Mouse (Mus musculus) erythroblast, embryonic 14.5 days (primary cell): ENCODE data around the gene Snd1. TPM values are rescaled to one million over a fixed set of nuclear protein-coding genes. Genes with fewer than 3 reads are reported as not detected.

Experiments used
- H3K27me3 ChIP-seq: 2 replicates; pipeline ENCODE4 v1.6.1; 2012; ENCODE audit warnings: inconsistent platforms; ENCODE audit not compliant: control insufficient read depth
- H3K36me3 ChIP-seq: 2 replicates; pipeline ENCODE4 v1.6.1; 2012; ENCODE audit warnings: mild to moderate bottlenecking, inconsistent platforms; ENCODE audit not compliant: control insufficient read depth
- H3K4me1 ChIP-seq: 2 replicates; pipeline ENCODE4 v1.6.1; 2012; ENCODE audit warnings: inconsistent platforms; ENCODE audit not compliant: control insufficient read depth
- H3K4me3 ChIP-seq: replicated peaks from 2 replicates; pipeline ENCODE3; 2012; ENCODE audit warnings: moderate library complexity, mild to moderate bottlenecking, inconsistent platforms
- H3K9me3 ChIP-seq: 2 replicates; pipeline ENCODE4 v1.6.1; 2012; ENCODE audit warnings: low read length, inconsistent platforms, mixed read lengths; ENCODE audit not compliant: control insufficient read depth
- GATA1 ChIP-seq: IDR thresholded peaks from 2 replicates; pipeline ENCODE4 v1.6.1; 2012; ENCODE audit warnings: low read length, inconsistent platforms, mixed read lengths
- TAL1 ChIP-seq: IDR thresholded peaks from 3 replicates; pipeline ENCODE4 v1.6.1; 2012; ENCODE audit warnings: low read length, inconsistent platforms, mixed read lengths
- polyA plus RNA-seq: library from polyadenylated mRNA; stranded (reverse); fragments of >175 nt; gene quantifications from 2 replicates; pipeline ENCODE4 v1.2.3, GENCODE M21; 2012

The Snd1 gene
- polyA plus RNA-seq, 1 experiment, result 1.9 TPM

DNA sequence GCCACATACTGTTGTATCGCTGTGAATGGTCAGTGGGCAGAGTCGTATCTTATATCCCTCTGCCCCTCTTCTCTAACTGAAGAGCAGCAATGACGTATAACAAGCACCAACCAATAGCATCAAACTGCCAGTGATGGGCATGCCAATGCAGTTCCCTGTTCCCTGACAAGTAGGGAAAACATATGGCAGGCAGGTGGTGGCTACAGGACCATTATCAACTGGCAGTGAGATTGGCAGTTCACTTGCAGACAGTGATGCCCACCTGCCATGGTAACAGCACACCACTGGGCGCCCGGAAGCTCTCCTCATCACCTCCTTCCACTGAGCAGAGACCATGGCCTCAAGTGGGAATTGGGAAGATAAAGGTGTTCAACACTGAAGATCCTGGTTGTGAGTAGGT is 181.6 kb downstream of the Snd1 start:
- Histone ChIP-seq H3K27me3 (no peaks in the 10 kb centered on the region), H3K4me3 (no peak overlapping the region), H3K36me3 (peaks cover 3% of the 10 kb centered on the region), H3K9me3 (no peaks in the 10 kb centered on the region), H3K4me1 (no peaks in the 10 kb centered on the region)
- TF ChIP-seq GATA1, result no peak
- no peak for TF ChIP-seq TAL1

DNA sequence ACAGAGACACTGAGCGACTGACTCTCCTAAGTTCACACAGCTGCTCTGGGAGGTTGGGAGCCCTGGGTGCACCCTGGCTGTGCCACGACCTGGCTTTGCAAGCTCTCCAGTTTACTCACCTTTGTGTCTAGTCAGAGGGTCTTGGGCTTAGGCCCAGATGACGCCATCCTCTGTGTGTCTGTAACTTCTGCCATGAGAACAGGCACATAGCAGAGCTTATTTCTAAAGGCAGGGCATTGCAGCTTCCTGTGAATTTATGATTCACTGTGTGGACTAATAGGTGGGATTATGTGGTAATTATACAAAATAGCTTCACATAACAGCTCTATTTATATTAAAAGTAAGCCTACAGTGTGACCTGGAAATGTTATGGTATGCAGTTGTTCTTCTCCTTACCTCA is 188.1 kb downstream of the Snd1 start:
- no peaks in the 10 kb centered on the region for H3K4me1 ChIP-seq
- no peak for TF ChIP-seq GATA1
- no peak for TF ChIP-seq TAL1

DNA sequence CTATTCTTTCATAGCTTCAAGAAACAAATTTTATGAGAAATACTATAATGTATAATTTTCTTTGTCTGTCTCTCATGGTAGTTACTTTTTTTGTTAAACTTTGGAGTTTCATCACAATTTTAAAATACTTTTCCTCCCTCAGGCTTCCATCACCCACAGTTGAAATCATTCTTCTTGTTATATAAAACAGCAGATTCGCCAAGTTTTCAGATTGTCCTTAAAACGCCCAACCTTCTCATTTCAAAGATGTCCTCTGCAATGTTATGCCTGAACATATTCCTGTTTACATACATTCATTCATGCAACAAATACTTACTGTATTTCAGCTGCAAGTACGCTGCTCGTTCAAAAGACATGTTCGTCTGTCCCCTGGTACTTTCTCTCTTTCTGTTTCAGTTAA is 188.7 kb downstream of the Snd1 start:
- no peak overlapping the region for H3K4me3 ChIP-seq
- no peaks in the 10 kb centered on the region for H3K27me3 ChIP-seq
- no peaks in the 10 kb centered on the region for H3K9me3 ChIP-seq
- no peaks in the 10 kb centered on the region for H3K4me1 ChIP-seq
- no peak for TF ChIP-seq GATA1
- no peak for TF ChIP-seq TAL1
- peaks cover 3% of the 10 kb centered on the region for H3K36me3 ChIP-seq

More for the DNA sequence above, 188.1 kb downstream of the Snd1 start:
- H3K9me3 ChIP-seq, result no peaks in the 10 kb centered on the region
- no peak overlapping the region for H3K4me3 ChIP-seq
- no peaks in the 10 kb centered on the region for H3K27me3 ChIP-seq
- H3K36me3 ChIP-seq, result no peaks in the 10 kb centered on the region

DNA sequence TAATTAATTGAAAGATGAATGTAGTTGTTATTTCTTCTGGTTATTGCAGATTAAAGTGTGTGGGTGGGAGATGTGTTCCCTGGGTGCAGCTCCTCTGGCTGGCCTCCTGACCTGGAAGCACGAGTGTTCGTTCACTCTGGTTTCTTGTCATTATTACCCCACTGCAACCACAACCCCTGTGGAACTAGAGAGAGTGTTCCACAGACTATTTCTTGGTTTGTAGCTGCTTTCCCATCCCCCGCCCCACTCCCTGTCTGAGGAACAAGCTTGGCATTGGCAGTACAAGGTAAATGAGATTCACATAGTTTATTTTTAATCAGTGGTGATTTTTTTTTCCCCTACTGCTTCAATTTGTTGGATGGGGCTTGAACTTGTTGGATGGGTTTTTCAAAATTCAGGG is 189.8 kb downstream of the Snd1 start:
- no peaks in the 10 kb centered on the region for H3K4me1 ChIP-seq
- H3K36me3 ChIP-seq, result peaks cover 9% of the 10 kb centered on the region
- TF ChIP-seq GATA1 (no peak), TAL1 (no peak)
- no peaks in the 10 kb centered on the region for H3K9me3 ChIP-seq
- H3K4me3 ChIP-seq, result no peak overlapping the region
- no peaks in the 10 kb centered on the region for H3K27me3 ChIP-seq

DNA sequence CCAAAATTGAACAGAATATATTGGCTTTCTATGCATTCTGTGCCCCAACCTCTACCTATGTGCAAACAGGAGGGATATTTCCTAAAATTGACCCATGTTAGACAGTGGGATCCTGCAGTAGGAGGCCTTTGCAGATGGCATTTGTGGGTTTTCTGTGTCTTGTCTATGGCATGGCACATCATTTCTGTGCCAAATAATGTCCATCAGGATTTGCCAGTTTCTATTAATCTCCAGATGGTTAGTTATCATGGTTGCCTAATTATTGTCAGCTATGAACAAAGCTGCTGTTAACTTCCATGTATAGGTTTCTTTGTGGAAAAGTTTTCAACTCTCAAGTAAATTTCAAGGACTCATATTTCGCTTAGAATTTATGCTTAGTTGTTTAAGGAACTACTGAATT is 192.6 kb downstream of the Snd1 start:
- no peaks in the 10 kb centered on the region for H3K4me1 ChIP-seq
- peaks cover 14% of the 10 kb centered on the region for H3K36me3 ChIP-seq
- H3K9me3 ChIP-seq, result no peaks in the 10 kb centered on the region
- H3K27me3 ChIP-seq, result no peaks in the 10 kb centered on the region
- TF ChIP-seq TAL1 (no peak), GATA1 (no peak)
- no peak overlapping the region for H3K4me3 ChIP-seq

DNA sequence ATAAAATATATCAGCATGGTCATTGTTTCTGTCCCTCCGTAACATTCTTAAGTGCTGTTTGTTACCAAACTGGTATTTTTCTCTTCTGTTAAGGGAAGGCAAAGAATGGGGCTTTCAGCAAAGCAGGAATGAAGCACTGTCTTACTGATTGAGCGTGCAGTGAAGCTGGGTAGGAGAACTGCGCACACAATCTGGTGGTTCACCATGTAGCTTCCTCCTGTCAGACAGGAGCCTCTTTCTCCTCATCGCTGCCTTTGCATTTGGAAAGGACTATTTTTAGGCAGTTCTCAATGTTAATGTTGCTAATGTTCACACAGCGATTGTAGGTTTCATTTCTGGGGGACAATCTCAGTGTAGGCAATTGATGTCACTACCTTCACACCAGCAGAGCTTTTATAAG is 194.3 kb downstream of the Snd1 start:
- Histone ChIP-seq H3K27me3 (no peaks in the 10 kb centered on the region), H3K36me3 (peaks cover 14% of the 10 kb centered on the region)
- TF ChIP-seq GATA1, result no peak

DNA sequence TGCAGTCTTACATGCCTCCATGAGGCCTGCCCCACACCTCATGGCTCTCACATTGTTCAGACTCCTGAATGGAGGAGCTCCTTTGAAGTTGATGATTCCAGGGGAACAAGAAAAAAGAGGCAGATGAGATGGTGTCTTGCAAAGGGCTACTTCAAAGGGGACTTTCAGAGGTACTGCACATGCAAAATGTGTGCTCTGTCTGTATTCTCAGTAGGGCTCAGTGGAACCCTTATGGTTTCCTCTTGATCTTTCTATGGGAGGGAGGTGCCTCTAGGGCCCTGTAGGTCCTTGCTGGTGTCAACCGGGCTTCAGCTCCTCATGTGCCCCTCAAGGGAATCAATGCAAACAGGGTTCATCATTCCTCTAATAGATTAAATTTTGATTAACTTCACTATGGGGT is 197.4 kb downstream of the Snd1 start:
- peaks cover 14% of the 10 kb centered on the region for H3K36me3 ChIP-seq
- TF ChIP-seq TAL1 (no peak), GATA1 (no peak)
- no peaks in the 10 kb centered on the region for H3K27me3 ChIP-seq
- no peaks in the 10 kb centered on the region for H3K4me1 ChIP-seq
- no peaks in the 10 kb centered on the region for H3K9me3 ChIP-seq
- H3K4me3 ChIP-seq, result no peak overlapping the region

More for the DNA sequence above, 194.3 kb downstream of the Snd1 start:
- no peak overlapping the region for H3K4me3 ChIP-seq
- H3K4me1 ChIP-seq, result no peaks in the 10 kb centered on the region
- H3K9me3 ChIP-seq, result no peaks in the 10 kb centered on the region

DNA sequence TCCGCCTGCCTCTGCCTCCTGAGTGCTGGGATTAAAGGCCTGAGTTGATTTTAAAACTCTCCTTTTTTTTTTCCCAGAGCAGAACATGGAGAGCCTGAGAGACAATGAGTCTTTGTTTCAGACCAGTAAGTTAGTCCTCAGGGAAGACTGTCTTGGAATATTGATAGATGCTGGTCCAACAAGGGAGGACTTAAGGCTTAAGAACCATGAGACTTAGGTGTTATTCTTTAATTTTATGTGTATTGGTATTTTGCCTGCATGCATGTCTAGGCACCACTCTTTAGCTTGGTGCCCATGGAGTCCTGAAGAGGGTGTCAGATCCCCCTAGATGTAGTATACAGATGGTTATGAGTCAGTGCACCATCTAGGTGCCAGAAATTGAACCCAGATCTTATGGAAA is 199.7 kb downstream of the Snd1 start:
- H3K4me3 ChIP-seq, result no peak overlapping the region
- TF ChIP-seq TAL1 (no peak), GATA1 (no peak)
- no peaks in the 10 kb centered on the region for H3K27me3 ChIP-seq
- no peaks in the 10 kb centered on the region for H3K4me1 ChIP-seq
- H3K36me3 ChIP-seq, result peaks cover 5% of the 10 kb centered on the region
- no peaks in the 10 kb centered on the region for H3K9me3 ChIP-seq

DNA sequence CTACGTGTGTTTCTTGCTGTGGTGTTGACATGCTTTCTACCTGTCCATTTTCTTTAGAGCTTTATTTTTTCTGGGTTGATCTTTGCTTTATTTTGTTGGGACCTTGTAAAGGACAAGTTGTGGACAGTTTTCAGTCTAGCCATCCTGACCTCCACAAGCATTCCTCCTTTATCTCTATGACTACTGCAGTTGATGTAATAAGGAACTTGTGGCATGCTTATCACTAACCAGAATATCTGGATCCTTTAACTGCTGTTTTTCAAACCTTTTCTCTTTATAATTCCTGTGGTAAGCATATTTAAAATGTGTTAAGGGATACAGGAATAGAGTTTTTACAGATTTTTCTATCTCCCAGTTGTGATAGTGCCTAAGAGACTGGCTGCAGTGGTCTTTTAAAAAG is 204.0 kb downstream of the Snd1 start:
- TF ChIP-seq TAL1 (no peak), GATA1 (no peak)
- no peaks in the 10 kb centered on the region; the same call in 1 of the 2 replicates for H3K36me3 ChIP-seq
- no peak overlapping the region for H3K4me3 ChIP-seq
- no peaks in the 10 kb centered on the region for H3K9me3 ChIP-seq
- H3K27me3 ChIP-seq, result no peaks in the 10 kb centered on the region
- no peaks in the 10 kb centered on the region for H3K4me1 ChIP-seq

DNA sequence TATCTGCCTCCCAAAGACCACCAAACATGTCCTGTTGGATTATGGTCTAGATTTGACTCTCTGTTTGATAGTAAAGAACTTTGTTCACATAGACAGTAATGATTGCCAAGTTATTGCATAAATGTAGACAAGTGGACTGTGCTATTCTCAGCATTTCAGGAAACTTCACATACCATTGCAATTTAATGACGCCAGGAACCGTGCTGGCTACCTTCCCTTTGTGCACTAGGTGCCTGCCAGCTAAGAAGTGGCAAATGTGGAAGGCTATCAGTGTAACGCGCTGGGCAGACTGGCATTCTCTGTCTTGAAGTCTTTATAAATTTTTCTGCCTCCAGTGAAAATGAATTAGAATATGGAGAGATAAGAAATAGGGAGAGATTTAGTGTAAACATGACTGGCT is 205.6 kb downstream of the Snd1 start:
- Histone ChIP-seq H3K27me3 (no peaks in the 10 kb centered on the region), H3K9me3 (no peaks in the 10 kb centered on the region), H3K36me3 (no peaks in the 10 kb centered on the region; the same call in 1 of the 2 replicates), H3K4me3 (no peak overlapping the region), H3K4me1 (no peaks in the 10 kb centered on the region)
- TF ChIP-seq GATA1 (no peak), TAL1 (no peak)
